Mouse (Mus musculus): ENCODE results near the gene Tulp1. TPM values are rescaled to one million over a fixed set of nuclear protein-coding genes. Genes with fewer than 3 reads are reported as not detected.
A peak's percentile ranks its signal among the peaks of the same experiment; 100 is the strongest.

Tulp1 gene
- polyA plus RNA-seq, 1 experiment = 0.27 TPM

- Histone ChIP-seq H3K79me2 (ENCODE audit: control insufficient read depth, insufficient read depth) (no peaks in the 10 kb centered on the region), H3K36me3 (ENCODE audit: control insufficient read depth, insufficient read depth) (no peaks in the 10 kb centered on the region), H3ac (ENCODE audit: control insufficient read depth, insufficient read length, low read depth) (no peak overlapping the region), H3K79me3 (ENCODE audit: low read depth) (peaks cover under 1% of the 10 kb centered on the region), H3K27me3 (ENCODE audit: control insufficient read depth, insufficient read depth, insufficient read length) (no peaks in the 10 kb centered on the region), H3K4me3 (ENCODE audit: insufficient read depth, poor library complexity, severe bottlenecking) (no peak overlapping the region)
- TF ChIP-seq USF1 (IDR thresholded peaks at IDR 0.05; ENCODE audit: low read depth) = no peak
- no peak for TF ChIP-seq MYOG (IDR thresholded peaks at IDR 0.05; ENCODE audit: control insufficient read depth, extremely low read depth, insufficient read length)
- TF ChIP-seq CEBPB (IDR thresholded peaks at IDR 0.05; ENCODE audit: low read depth) = no peak
- no peak for TF ChIP-seq CTCF (IDR thresholded peaks at IDR 0.05; ENCODE audit: control insufficient read depth, insufficient read depth, insufficient read length)
- TF ChIP-seq FOSL1 (IDR thresholded peaks at IDR 0.05; ENCODE audit: insufficient read depth, low read length, poor library complexity, severe bottlenecking) = no peak
- TF ChIP-seq MYOD1 (IDR thresholded peaks at IDR 0.05; ENCODE audit: control insufficient read depth, insufficient read length, low read depth) = no peak
- no peak for TF ChIP-seq MAX (IDR thresholded peaks at IDR 0.05)
Observed at GRCm38 (mm10) chr17:28355871-28356270, 9.2 kb downstream of the Tulp1 start.

- Histone ChIP-seq H3K36me3 (ENCODE audit: control insufficient read depth, insufficient read depth) (no peaks in the 10 kb centered on the region), H3K4me3 (ENCODE audit: insufficient read depth, poor library complexity, severe bottlenecking) (no peak overlapping the region), H3K79me2 (ENCODE audit: control insufficient read depth, insufficient read depth) (peaks cover 33% of the 10 kb centered on the region), H3K79me3 (ENCODE audit: low read depth) (peaks cover 24% of the 10 kb centered on the region), H3ac (ENCODE audit: control insufficient read depth, insufficient read length, low read depth) (no peak overlapping the region), H3K27me3 (ENCODE audit: control insufficient read depth, insufficient read depth, insufficient read length) (no peaks in the 10 kb centered on the region)
- TF ChIP-seq USF1 (IDR thresholded peaks at IDR 0.05; ENCODE audit: low read depth) (no peak), CEBPB (IDR thresholded peaks at IDR 0.05; ENCODE audit: low read depth) (no peak), CTCF (IDR thresholded peaks at IDR 0.05; ENCODE audit: control insufficient read depth, insufficient read depth, insufficient read length) (no peak), MYOG (IDR thresholded peaks at IDR 0.05; ENCODE audit: control insufficient read depth, extremely low read depth, insufficient read length) (no peak), FOSL1 (IDR thresholded peaks at IDR 0.05; ENCODE audit: insufficient read depth, low read length, poor library complexity, severe bottlenecking) (no peak)
Observed at GRCm38 (mm10) chr17:28352018-28352417, 13.0 kb downstream of the Tulp1 start.

GRCm38 (mm10) chr17:28351353-28351890 lies 13.6 kb downstream of the Tulp1 start:
- TF ChIP-seq CTCF (IDR thresholded peaks at IDR 0.05; ENCODE audit: control insufficient read depth, insufficient read depth, insufficient read length) (no peak), FOSL1 (IDR thresholded peaks at IDR 0.05; ENCODE audit: insufficient read depth, low read length, poor library complexity, severe bottlenecking) (no peak), MYOD1 (IDR thresholded peaks at IDR 0.05; ENCODE audit: control insufficient read depth, insufficient read length, low read depth) (no peak), USF1 (IDR thresholded peaks at IDR 0.05; ENCODE audit: low read depth) (no peak), MYOG (IDR thresholded peaks at IDR 0.05; ENCODE audit: control insufficient read depth, extremely low read depth, insufficient read length) (no peak)
- Histone ChIP-seq H3K27me3 (ENCODE audit: control insufficient read depth, insufficient read depth, insufficient read length) (no peaks in the 10 kb centered on the region), H3K4me3 (ENCODE audit: insufficient read depth, poor library complexity, severe bottlenecking) (peak overlapping the region; percentile 61), H3K79me2 (ENCODE audit: control insufficient read depth, insufficient read depth) (peaks cover 39% of the 10 kb centered on the region), H3ac (ENCODE audit: control insufficient read depth, insufficient read length, low read depth) (peak overlapping the region; percentile 48), H3K79me3 (ENCODE audit: low read depth) (peaks cover 28% of the 10 kb centered on the region), H3K36me3 (ENCODE audit: control insufficient read depth, insufficient read depth) (no peaks in the 10 kb centered on the region)

- peak within 1 kb of the TSS; percentile 61 for H3K4me3 ChIP-seq (ENCODE audit: insufficient read depth, poor library complexity, severe bottlenecking)
- no peaks in the 10 kb centered on the region for H3K27me3 ChIP-seq (ENCODE audit: control insufficient read depth, insufficient read depth, insufficient read length)
- peaks cover 46% of the 10 kb centered on the region for H3K79me2 ChIP-seq (ENCODE audit: control insufficient read depth, insufficient read depth)
- H3K36me3 ChIP-seq (ENCODE audit: control insufficient read depth, insufficient read depth) = no peaks in the 10 kb centered on the region
- TF ChIP-seq MYOD1 (IDR thresholded peaks at IDR 0.05; ENCODE audit: control insufficient read depth, insufficient read length, low read depth) = no peak
- no peak for TF ChIP-seq MAX (IDR thresholded peaks at IDR 0.05)
- TF ChIP-seq MYOG (IDR thresholded peaks at IDR 0.05; ENCODE audit: control insufficient read depth, extremely low read depth, insufficient read length) = no peak
- no peak for TF ChIP-seq CEBPB (IDR thresholded peaks at IDR 0.05; ENCODE audit: low read depth)
- no peak for TF ChIP-seq USF1 (IDR thresholded peaks at IDR 0.05; ENCODE audit: low read depth)
- TF ChIP-seq CTCF (IDR thresholded peaks at IDR 0.05; ENCODE audit: control insufficient read depth, insufficient read depth, insufficient read length) = no peak
- no peak for TF ChIP-seq FOSL1 (IDR thresholded peaks at IDR 0.05; ENCODE audit: insufficient read depth, low read length, poor library complexity, severe bottlenecking)
- H3ac ChIP-seq (ENCODE audit: control insufficient read depth, insufficient read length, low read depth) = peak within 1 kb of the TSS; percentile 72
- H3K79me3 ChIP-seq (ENCODE audit: low read depth) = peaks cover 29% of the 10 kb centered on the region
Observed at GRCm38 (mm10) chr17:28350466-28351352, 14.3 kb downstream of the Tulp1 start, which contains the start of gene Tead3. Gene Tead3, minus strand, starts transcription at chr17:28350817.

- H3ac ChIP-seq (ENCODE audit: control insufficient read depth, insufficient read length, low read depth) = peak overlapping the region; percentile 66
- peaks cover 29% of the 10 kb centered on the region for H3K79me3 ChIP-seq (ENCODE audit: low read depth)
- peak overlapping the region; percentile 61 for H3K4me3 ChIP-seq (ENCODE audit: insufficient read depth, poor library complexity, severe bottlenecking)
- H3K27me3 ChIP-seq (ENCODE audit: control insufficient read depth, insufficient read depth, insufficient read length) = no peaks in the 10 kb centered on the region
- H3K79me2 ChIP-seq (ENCODE audit: control insufficient read depth, insufficient read depth) = peaks cover 54% of the 10 kb centered on the region
- H3K36me3 ChIP-seq (ENCODE audit: control insufficient read depth, insufficient read depth) = no peaks in the 10 kb centered on the region
- TF ChIP-seq MAX (IDR thresholded peaks at IDR 0.05) (no peak), CEBPB (IDR thresholded peaks at IDR 0.05; ENCODE audit: low read depth) (no peak), MYOD1 (IDR thresholded peaks at IDR 0.05; ENCODE audit: control insufficient read depth, insufficient read length, low read depth) (no peak)
Observed at GRCm38 (mm10) chr17:28349901-28350465, 15.0 kb downstream of the Tulp1 start.
